In genomic region chr15:97831987-97832640, GRCm38 (mm10) we compare ENCODE assay signal across 8 mouse cellular contexts. TPM values are rescaled to one million over a fixed set of nuclear protein-coding genes. Genes with fewer than 3 reads are reported as not detected.
A peak's percentile ranks its signal among the peaks of the same experiment; 100 is the strongest.
DNase-seq lines count a peak whose midpoint lies in the region; ATAC-seq and TF ChIP-seq lines count a peak whose summit lies in the region.

No protein-coding gene starts in this region.

- TF ChIP-seq CTCF in layer of hippocampus, adult 2 months (conservative IDR thresholded peaks at IDR 0.05) = no peak

- H3K36me3 ChIP-seq in embryonic facial prominence, embryonic 13.5 days = no peaks in the 10 kb centered on the region
- H3K36me3 ChIP-seq in myocyte (ENCODE audit: control insufficient read depth, insufficient read depth) = no peaks in the 10 kb centered on the region

- 4% methylated on average over 9 of the region's 10 CpGs for WGBS in embryonic facial prominence, embryonic 13.5 days

- no peaks in the 10 kb centered on the region for H3K9me3 ChIP-seq in embryonic facial prominence, embryonic 13.5 days

- peak overlapping the region; percentile 69 for H3K4me2 ChIP-seq in embryonic facial prominence, embryonic 13.5 days
- H3K4me2 ChIP-seq in myocyte (ENCODE audit: low read depth) = peak overlapping the region; percentile 96

- ATAC-seq in embryonic facial prominence, embryonic 13.5 days (ENCODE audit: insufficient number of reproducible peaks, insufficient read depth, low FRiP score, low TSS enrichment, low read depth) = no peak

- peaks cover 33% of the 10 kb centered on the region for H3K79me2 ChIP-seq in myocyte (ENCODE audit: control insufficient read depth, insufficient read depth)

- H3K4me3 ChIP-seq in layer of hippocampus, adult 2 months = peak overlapping the region; percentile 65
- H3K4me3 ChIP-seq in embryonic facial prominence, embryonic 13.5 days = peak overlapping the region; percentile 86
- H3K4me3 ChIP-seq in myocyte = peak overlapping the region; percentile 51

- H3ac ChIP-seq in myocyte (ENCODE audit: control insufficient read depth, insufficient read length) = peak overlapping the region; percentile 68

- peak overlapping the region; percentile 98 for H3K9ac ChIP-seq in embryonic facial prominence, embryonic 13.5 days

- no peak for DNase-seq in layer of hippocampus, adult 2 months (ENCODE audit: low spot score in 2 of 2)
- no peak for DNase-seq in layer of hippocampus, adult 9-10 months (ENCODE audit: low spot score)
- DNase-seq in heart, postnatal 4 days = peak; percentile 75
- peak; percentile 29 for DNase-seq in liver
- DNase-seq in natural killer cell, adult 2 months (ENCODE audit: low spot score in 2 of 2) = no peak
- no peak for DNase-seq in ovary, postnatal 36 days (ENCODE audit: low spot score)

- peaks cover 54% of the 10 kb centered on the region for H3K4me1 ChIP-seq in embryonic facial prominence, embryonic 13.5 days

- no peak for TF ChIP-seq POLR2A in myocyte (IDR thresholded peaks at IDR 0.05; ENCODE audit: insufficient read length, low read depth)

- H3K27me3 ChIP-seq in embryonic facial prominence, embryonic 13.5 days = no peaks in the 10 kb centered on the region
- no peaks in the 10 kb centered on the region for H3K27me3 ChIP-seq in myocyte (ENCODE audit: control insufficient read depth, insufficient read depth, insufficient read length)

- H3K27ac ChIP-seq in layer of hippocampus, adult 2 months = peak overlapping the region; percentile 97
- peak overlapping the region; percentile 96 for H3K27ac ChIP-seq in embryonic facial prominence, embryonic 13.5 days

TF ChIP-seq in myocyte, 11 proteins besides CTCF, POLR2A, EP300 and RAD21:
- no peak for TF ChIP-seq TCF12 (IDR thresholded peaks at IDR 0.05; ENCODE audit: insufficient read depth, poor library complexity, severe bottlenecking)
- TF ChIP-seq POLR2AphosphoS2 (IDR thresholded peaks at IDR 0.05; ENCODE audit: insufficient read length, low read depth) = no peak
- no peak for TF ChIP-seq USF1 (IDR thresholded peaks at IDR 0.05; ENCODE audit: low read depth)

RNA-seq across cellular contexts. Expression of gene Hdac7, which starts 12.2 kb away (rescaled TPM):
- total RNA-seq in layer of hippocampus, adult 2 months (2021) = 10 to 100 TPM; 23.8 to 28.5 TPM
- 32.4 and 37.1 TPM in 2 replicates for polyA plus RNA-seq in embryonic facial prominence, embryonic 13.5 days (2015; fragmentation: Nextera tagmentation; extraction: Ambion mirVana)
- 10 to 100 TPM; 51.6 to 52.0 TPM for total RNA-seq in heart, postnatal 4 days (2021)
- polyA plus RNA-seq in myocyte (2012; fragmentation: generic; extraction: Trizol) = 17.4 TPM

RNA-seq across cellular contexts. Expression of gene Slc48a1, which starts 53.8 kb away (rescaled TPM):
- total RNA-seq in layer of hippocampus, adult 2 months (2021) = 100 to 1,000 TPM; 133 to 135 TPM
- 34.7 and 41.9 TPM in 2 replicates for polyA plus RNA-seq in embryonic facial prominence, embryonic 13.5 days (2015; fragmentation: Nextera tagmentation; extraction: Ambion mirVana)
- total RNA-seq in heart, postnatal 4 days (2021) = 10 to 100 TPM; 58.7 to 59.2 TPM
- 52.7 TPM for polyA plus RNA-seq in myocyte (2012; fragmentation: generic; extraction: Trizol)

Comparison
In these comparisons a context has a peak if more than half of its experiments do, and no peak if none do; other contexts are left out.
1. DNase-seq: peak in heart, postnatal 4 days (single experiment) and liver (single experiment); none in layer of hippocampus, adult 2 months (0 of 2), layer of hippocampus, adult 9-10 months (single experiment), natural killer cell, adult 2 months (0 of 2) and ovary, postnatal 36 days (single experiment).
2. Peak in every context shown above with its lines, with median percentiles within 50 percentile points of each other: H3K4me3 ChIP-seq.